Mouse (Mus musculus) erythroid progenitor cell, adult 5-6 weeks (primary cell): ENCODE measurements around the gene Vti1a. TPM values are rescaled to one million over a fixed set of nuclear protein-coding genes. Genes with fewer than 3 reads are reported as not detected.

ENCODE experiments used
- ATAC-seq: replicated peaks from 2 replicates; pipeline ENCODE4 v1.8.0; 2016; ENCODE audit warnings: moderate number of reproducible peaks, mild to moderate bottlenecking, moderate TSS enrichment, inconsistent platforms; ENCODE audit not compliant: poor library complexity, low FRiP score, severe bottlenecking
- total RNA-seq, 2 experiments: library from RNA; stranded (forward) in 1 of 2; stranded (reverse) in 1 of 2; fragments of 150-400 nt in 1 of 2; fragments of 186-747, 209-891 nt in 1 of 2; gene quantifications; 2 replicates each; pipeline versions ENCODE4 v1.2.3 to v1.2.4; 2015 to 2017; ENCODE audit warnings: low replicate concordance in 2 of 2

The Vti1a gene
- total RNA-seq, 2 experiments from 2014 or later = 40.7 to 80.7 TPM

DNA sequence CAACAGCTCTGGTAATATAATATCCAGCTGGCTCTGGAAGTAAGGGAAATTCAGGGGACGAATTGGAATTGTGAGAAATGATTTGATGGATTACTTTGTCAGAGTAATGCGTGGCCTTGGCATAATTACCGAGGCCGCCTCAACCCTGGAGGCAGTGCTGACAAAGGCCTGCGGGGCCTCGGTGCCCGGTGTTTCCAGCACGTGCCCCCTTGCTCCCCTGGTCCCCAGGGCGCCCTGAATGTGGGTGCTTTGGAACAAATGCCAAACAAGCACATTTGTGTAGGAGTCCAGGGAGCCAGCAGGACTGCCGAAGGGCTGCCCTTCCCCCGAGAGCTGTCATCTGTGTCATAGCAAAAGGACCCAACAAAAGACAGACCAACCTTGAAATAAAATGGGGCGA lies 281.9 kb downstream of the Vti1a start:
- ATAC-seq = no peak

DNA sequence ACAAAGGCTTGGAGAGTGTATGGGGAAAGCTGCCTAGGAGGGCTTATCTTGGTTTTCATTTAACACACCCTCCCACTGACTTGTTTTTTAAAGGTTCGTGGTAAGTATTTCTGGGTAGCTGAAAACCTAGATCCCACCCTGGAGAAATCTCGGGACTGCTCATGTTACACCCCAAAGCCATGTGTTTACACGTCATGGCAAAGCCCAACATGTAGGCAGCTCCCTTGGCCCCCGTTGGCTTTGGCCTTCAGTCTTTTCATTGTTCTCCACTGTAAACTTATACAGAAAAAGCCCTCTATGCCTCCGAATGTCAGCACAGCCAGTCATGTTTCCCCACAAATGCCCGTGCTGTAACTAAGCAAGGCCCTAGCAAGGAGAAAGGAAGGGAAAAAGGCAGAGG lies 283.0 kb downstream of the Vti1a start:
- ATAC-seq = no peak

DNA sequence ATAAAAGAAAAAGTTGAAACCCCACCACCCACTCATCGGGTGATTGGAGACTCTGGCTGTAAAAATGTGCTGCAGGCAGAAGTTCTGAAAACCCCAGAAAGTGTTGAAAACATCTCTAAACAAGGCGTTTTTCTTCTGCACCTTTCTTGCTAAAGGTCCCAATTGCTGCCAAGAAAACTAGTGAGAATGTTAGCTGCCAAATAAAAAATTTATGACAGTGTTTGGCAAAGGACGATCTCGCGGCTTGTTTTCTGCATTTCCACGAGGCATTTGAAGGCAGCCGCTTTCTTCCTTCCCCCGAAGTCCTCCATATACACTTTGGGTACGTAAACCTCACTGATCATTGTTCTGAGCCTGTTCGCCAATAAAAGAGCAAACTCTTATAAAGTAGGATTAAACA lies 291.6 kb downstream of the Vti1a start:
- no peak for ATAC-seq

DNA sequence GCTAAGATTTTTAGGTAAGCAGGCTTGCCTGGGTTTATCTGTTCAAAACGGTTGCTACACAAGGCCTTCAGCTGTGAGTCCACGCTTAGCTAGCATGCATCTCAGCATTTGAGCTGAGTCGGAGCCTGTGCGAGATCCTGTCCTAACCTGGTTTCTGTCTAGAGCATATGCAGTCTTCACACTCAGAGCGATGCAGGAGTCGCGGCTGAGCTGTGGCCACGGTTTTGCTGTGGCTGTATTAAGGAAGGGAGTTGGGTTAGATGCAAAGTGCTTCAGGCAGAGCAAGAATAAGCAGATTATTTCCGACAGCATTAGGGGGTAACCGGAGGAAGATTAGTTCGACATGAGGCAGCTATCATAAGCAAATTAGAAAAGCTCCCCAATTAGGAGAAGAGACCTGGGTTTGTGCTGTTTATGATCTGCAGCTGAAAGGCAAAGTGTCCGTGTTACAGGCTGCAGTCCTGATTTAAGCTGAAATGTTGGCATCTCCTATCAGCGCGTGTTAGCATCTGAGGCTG lies 292.8 kb downstream of the Vti1a start:
- no peak for ATAC-seq

- no peak for ATAC-seq
Observed at GRCm38 (mm10) chr19:55609806-55610205, 293.7 kb downstream of the Vti1a start.

- no peak for ATAC-seq
Observed at GRCm38 (mm10) chr19:55615743-55616142, 299.6 kb downstream of the Vti1a start.

DNA sequence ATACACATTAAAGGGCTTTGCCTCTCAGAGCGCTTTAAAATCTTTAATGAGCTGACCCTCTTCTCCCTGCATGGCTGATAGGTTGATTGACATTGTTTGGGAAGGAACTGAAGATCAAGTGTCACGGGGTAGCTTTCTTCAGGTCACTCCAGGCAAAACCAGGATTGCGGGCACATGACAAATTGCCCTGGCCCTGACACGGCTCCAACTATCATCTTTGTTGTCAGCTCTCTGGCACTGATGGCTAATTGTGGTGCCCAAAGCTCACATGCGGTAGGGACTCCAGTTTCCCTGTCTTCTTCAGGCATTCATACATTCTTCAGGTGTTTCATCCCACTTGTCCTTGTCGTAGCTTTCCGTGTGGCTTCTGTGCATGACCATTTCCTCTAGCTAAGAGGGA lies 300.2 kb downstream of the Vti1a start:
- no peak for ATAC-seq

DNA sequence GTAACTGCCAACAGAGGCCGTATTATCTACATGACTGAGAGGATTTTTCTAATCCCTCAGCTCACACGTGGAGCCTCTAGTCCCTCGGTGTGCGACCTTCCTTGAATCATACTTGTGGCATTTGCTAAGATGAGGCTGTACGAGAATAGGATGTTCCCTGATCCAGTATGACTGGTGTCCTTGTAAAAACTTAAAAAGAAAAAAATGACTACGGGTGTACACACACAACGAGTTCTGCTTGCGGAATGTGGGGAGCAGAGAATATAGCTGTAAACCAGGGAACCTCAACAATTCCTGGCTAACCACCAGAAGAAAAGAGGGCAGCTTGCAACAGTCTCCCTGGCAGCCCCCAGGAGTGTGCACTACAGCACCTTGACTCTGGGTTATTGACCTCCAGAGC lies 300.8 kb downstream of the Vti1a start:
- ATAC-seq = no peak

GRCm38 (mm10) chr19:55618546-55618945 lies 302.5 kb downstream of the Vti1a start:
- no peak for ATAC-seq

DNA sequence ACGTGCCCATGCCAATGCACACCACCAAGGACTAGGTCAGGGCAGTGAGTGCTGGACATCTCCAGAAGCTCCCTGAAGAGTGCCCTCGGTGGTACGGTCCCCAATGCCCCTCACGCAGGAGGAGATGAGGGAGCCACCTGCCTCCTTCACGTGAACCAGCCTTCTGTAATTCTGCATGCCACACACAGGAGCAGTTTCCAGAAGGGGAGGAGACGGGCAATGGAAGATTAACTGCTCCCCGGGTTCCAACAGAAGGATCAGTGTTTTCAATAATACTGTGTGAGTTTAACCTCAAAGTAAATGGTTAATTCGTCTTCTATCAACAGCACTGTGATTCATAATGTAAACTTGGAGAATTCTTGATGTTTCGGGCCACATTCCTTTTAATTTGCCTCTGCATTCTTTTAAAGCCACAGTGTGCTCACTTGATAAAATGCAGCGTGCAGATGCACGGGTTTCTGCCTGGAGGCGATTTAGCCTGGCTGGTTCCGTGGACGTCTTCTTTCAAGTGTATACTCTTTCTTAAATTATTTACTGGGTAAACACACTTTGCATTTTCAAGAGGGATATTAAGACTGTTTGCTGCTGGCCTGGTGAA lies 304.4 kb downstream of the Vti1a start:
- ATAC-seq = no peak

DNA sequence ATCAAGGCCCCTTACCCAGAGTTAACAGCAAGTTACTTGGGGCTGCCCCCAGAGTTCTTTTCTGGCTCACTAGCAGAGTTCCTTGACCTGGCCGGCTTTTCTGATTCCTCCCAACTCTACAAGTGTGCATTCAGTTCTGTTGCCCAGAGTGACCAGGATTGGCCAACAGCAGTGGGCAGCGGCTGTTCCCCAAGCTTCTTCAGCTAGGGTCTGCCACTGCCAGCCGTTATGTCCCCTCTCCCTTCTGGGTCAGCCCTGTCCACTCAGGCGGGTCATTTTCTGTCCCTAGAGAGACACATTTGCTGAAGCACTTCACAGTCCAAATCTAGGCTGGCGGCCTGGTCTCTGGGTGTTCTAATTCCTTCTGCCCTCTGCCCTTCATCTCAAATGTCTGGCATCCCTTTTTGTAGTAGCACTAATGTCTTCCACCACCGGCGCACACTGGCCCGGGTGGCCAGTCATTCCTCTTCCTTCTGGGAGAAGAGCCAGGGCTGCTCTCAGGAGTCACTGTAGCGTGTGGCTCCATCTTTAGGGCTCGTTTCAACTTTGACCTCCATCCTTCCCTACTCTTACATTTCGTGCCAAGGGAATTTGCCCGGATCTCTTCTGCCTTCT lies 305.0 kb downstream of the Vti1a start:
- ATAC-seq = no peak

DNA sequence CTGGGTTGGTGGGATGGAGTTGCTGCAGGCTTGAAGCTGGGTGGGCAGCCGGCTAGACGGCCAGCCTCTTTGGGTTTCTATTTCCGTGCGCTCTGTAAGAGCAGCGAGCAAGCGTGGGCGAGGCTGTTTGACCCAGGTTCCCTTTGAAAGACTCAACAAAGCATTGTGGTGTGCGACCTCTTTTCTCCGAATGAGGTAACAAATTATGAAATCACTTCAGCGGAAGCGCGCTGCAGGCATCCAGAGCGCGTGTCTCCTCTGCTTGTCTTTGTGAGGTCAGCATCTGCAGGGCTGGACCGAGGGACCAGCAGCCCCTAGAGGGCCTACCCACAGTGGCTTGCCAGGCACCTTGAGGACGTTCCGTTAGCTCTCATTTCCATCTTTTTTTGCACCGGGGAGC lies 306.7 kb downstream of the Vti1a start:
- no peak for ATAC-seq

DNA sequence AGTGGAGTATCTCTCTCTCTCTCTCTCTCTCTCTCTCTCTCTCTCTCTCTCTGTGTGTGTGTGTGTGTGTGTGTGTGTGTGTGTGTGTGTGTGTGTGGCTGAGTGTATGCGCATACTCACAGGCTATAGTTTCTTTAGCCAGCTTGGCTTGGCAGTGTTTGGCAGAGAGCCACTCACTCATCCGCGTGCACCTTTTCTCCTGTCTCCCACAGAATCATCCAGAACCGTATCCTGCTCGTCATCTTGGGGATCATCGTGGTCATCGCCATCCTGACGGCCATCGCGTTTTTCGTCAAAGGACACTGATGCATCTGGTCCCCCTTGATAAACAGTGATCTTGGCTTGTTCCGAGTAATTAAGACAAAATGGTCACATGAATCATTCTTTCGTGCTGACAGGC lies 307.5 kb downstream of the Vti1a start:
- no peak for ATAC-seq

- no peak for ATAC-seq
Observed at GRCm38 (mm10) chr19:55626483-55626882, 310.4 kb downstream of the Vti1a start.

DNA sequence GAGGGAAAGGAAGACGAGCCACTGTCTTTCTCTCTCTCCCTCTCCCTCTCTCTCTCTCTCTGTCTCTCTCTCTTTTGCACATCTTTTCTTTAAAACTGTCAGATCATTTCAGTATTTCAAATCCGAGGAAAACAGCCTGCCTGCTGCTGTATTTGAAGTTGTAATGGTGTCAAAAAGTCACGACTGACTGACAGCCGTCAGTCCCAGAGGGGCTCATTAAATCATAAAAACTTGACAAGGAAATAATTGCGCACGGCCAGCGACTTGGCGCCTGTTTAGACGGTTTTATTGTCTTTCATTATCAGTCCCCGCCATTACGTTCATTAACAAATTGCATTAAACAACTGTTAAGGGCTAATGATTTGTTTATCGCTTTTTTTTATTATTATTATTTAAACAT lies 310.9 kb downstream of the Vti1a start:
- no peak for ATAC-seq

- no peak for ATAC-seq
Observed at GRCm38 (mm10) chr19:55635488-55635887, 319.4 kb downstream of the Vti1a start.

DNA sequence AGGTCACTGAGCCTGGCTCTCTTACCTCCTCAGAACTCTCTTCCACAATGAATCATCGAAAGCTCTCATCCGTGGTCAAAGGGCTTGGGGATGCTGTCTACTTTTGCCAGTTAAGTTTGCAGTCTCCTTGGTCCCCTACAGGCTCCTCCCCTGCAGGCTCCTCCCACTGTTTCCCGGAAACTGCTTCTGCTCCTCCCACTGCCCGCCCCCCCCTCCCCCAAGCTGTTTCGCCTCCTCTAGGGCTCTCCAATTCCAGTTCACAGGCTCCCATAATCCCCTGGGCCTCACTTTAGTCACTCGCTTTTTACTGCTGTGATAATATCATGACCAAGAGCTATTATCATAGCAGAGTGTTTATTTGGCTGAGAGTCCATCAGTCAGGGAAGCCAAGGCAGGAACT lies 324.2 kb downstream of the Vti1a start:
- no peak for ATAC-seq

- ATAC-seq = no peak
Observed at GRCm38 (mm10) chr19:55641891-55642290, 325.8 kb downstream of the Vti1a start.

DNA sequence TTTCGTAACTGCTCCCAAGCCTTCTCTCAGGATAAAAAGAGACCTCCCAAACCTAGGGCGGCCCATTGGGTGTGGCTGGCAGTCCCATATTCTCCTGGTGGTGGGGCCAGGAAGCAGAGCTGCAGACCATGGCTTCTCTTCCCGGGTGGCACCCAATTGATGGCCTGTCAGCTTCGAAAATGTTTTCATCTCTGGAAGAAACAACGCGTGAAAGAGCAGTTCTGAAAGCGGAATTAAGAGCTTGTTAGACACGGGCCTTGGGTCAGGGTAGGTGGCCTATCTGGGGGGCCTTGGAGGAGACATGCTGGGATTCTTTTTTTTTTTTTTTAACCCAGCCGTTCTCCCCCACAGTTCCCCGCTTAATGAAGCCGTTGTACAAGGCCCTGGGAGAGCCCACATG lies 326.3 kb downstream of the Vti1a start:
- no peak for ATAC-seq

- ATAC-seq = no peak
Observed at GRCm38 (mm10) chr19:55643288-55643901, 327.3 kb downstream of the Vti1a start.

DNA sequence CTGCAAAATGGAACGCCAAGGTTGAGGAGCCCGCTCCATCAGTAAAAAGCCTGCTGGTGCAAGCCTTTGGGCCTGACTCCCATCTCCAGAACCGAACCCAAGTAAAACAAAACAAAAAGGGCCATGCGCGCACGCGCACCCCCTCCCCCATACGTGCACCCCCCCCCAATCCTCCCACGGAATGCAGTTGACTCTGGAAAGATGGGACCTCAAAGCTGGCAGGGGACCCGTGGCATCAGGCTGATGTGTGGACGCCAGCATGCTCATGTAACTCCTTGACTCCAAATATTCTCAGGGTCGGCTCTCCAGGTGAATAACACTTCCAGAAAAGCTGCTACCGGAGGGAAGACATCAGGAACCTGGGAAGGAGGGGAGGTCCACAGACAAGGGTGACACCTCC lies 327.8 kb downstream of the Vti1a start:
- ATAC-seq = no peak
